In genomic region chr16:31737761-31738160, GRCm38 (mm10) we compare ENCODE assay signal across 26 mouse cellular contexts.
DNase-seq lines count a peak whose midpoint lies in the region; ATAC-seq lines count a peak whose summit lies in the region.
"Had no signal": no experiment of that assay in that cellular context is flagged by ENCODE, and none has a peak within 500 bp of the region (broad histone marks: within the 10 kb centered on the region; RNA-seq: fewer than 3 reads in every experiment).

No protein-coding gene starts in this region.

- DNase-seq in heart, adult 11 months: peak; percentile 81
- DNase-seq in heart, postnatal 4 days: no peak
- no peak for DNase-seq in heart, postnatal 36 days
- DNase-seq in embryo, embryonic 10 days (ENCODE audit: low spot score): no peak
- DNase-seq: adrenal gland, postnatal 10 days; adrenal gland, postnatal 36 days; B cell, adult 2 months; cerebellum, adult 18-20 months; cerebellum, adult 9-10 months; cerebellum, postnatal 14 days; gastrocnemius, postnatal 10 days; heart, adult 18-20 months; kidney, adult 18-20 months had no signal

- H3K4me3 ChIP-seq in heart, embryonic 12.5 days: no peak overlapping the region
- H3K4me3 ChIP-seq in intestine, embryonic 16.5 days (ENCODE audit: low read length): no peak overlapping the region
- no peak overlapping the region for H3K4me3 ChIP-seq in intestine, embryonic 15.5 days (replicated peaks)
- H3K4me3 ChIP-seq: embryonic facial prominence, embryonic 12.5 days; embryonic facial prominence, embryonic 15.5 days; erythroblast, embryonic 14.5 days; forebrain, embryonic 12.5 days; forebrain, embryonic 15.5 days; hindbrain, embryonic 12.5 days; hindbrain, embryonic 15.5 days had no signal

- H3K36me3 ChIP-seq in heart, embryonic 12.5 days: peaks cover 9% of the 10 kb centered on the region; the same call in 1 of the 2 replicates
- no peaks in the 10 kb centered on the region for H3K36me3 ChIP-seq in intestine, embryonic 16.5 days (ENCODE audit: control insufficient read depth, insufficient read depth, low read length)
- no peaks in the 10 kb centered on the region for H3K36me3 ChIP-seq in intestine, embryonic 15.5 days
- H3K36me3 ChIP-seq: embryonic facial prominence, embryonic 12.5 days; embryonic facial prominence, embryonic 15.5 days; forebrain, embryonic 12.5 days; forebrain, embryonic 15.5 days; hindbrain, embryonic 12.5 days; hindbrain, embryonic 15.5 days had no signal

- intact Hi-C loops in heart, postnatal 36 days (cut with DNase I): no loop called here

- H3K27ac ChIP-seq in heart, embryonic 12.5 days (ENCODE audit: poor library complexity, severe bottlenecking): peak overlapping the region; percentile 29; the same call in 1 of the 2 replicates
- H3K27ac ChIP-seq in intestine, embryonic 16.5 days (ENCODE audit: low read length): no peak overlapping the region
- no peak overlapping the region for H3K27ac ChIP-seq in intestine, embryonic 15.5 days
- H3K27ac ChIP-seq: embryonic facial prominence, embryonic 12.5 days; embryonic facial prominence, embryonic 15.5 days; forebrain, embryonic 12.5 days; forebrain, embryonic 15.5 days; hindbrain, embryonic 12.5 days; hindbrain, embryonic 15.5 days had no signal

- 0 out of 2 replicates have a peak, but pooled peaks cover 3% of the 10 kb centered on the region for H3K9me3 ChIP-seq in heart, embryonic 12.5 days (replicated peaks)
- H3K9me3 ChIP-seq in intestine, embryonic 16.5 days (ENCODE audit: control insufficient read depth, low read length): no peaks in the 10 kb centered on the region
- no peaks in the 10 kb centered on the region for H3K9me3 ChIP-seq in intestine, embryonic 15.5 days
- H3K9me3 ChIP-seq: embryonic facial prominence, embryonic 12.5 days; embryonic facial prominence, embryonic 15.5 days; forebrain, embryonic 12.5 days; forebrain, embryonic 15.5 days; G1E; hindbrain, embryonic 12.5 days; hindbrain, embryonic 15.5 days had no signal

- H3K9ac ChIP-seq in heart, embryonic 12.5 days: no peak overlapping the region
- no peak overlapping the region for H3K9ac ChIP-seq in intestine, embryonic 16.5 days (ENCODE audit: low read depth, low read length)
- H3K9ac ChIP-seq in intestine, embryonic 15.5 days: no peak overlapping the region
- H3K9ac ChIP-seq: embryonic facial prominence, embryonic 12.5 days; embryonic facial prominence, embryonic 15.5 days; forebrain, embryonic 12.5 days; forebrain, embryonic 15.5 days; hindbrain, embryonic 12.5 days; hindbrain, embryonic 15.5 days had no signal

- WGBS in heart, embryonic 12.5 days: 51% methylated on average over 3 of the region's 3 CpGs
- 34% methylated on average over 3 of the region's 3 CpGs for WGBS in intestine, embryonic 16.5 days
- WGBS in intestine, embryonic 15.5 days: 35% methylated on average over 3 of the region's 3 CpGs

- no peaks in the 10 kb centered on the region for H3K27me3 ChIP-seq in heart, embryonic 12.5 days (replicated peaks)
- H3K27me3 ChIP-seq in intestine, embryonic 16.5 days (replicated peaks; ENCODE audit: control insufficient read depth, insufficient read depth, low read length): no peaks in the 10 kb centered on the region
- H3K27me3 ChIP-seq in intestine, embryonic 15.5 days (replicated peaks): no peaks in the 10 kb centered on the region
- H3K27me3 ChIP-seq: CH12.LX; embryonic facial prominence, embryonic 12.5 days; embryonic facial prominence, embryonic 15.5 days; forebrain, embryonic 12.5 days; forebrain, embryonic 15.5 days; hindbrain, embryonic 12.5 days; hindbrain, embryonic 15.5 days; Patski had no signal

- no peak overlapping the region for H3K4me2 ChIP-seq in heart, embryonic 12.5 days
- no peak overlapping the region for H3K4me2 ChIP-seq in intestine, embryonic 16.5 days (ENCODE audit: low read depth, low read length)
- no peak overlapping the region for H3K4me2 ChIP-seq in intestine, embryonic 15.5 days (replicated peaks)
- H3K4me2 ChIP-seq: embryonic facial prominence, embryonic 12.5 days; embryonic facial prominence, embryonic 15.5 days; forebrain, embryonic 12.5 days; forebrain, embryonic 15.5 days; hindbrain, embryonic 12.5 days; hindbrain, embryonic 15.5 days had no signal

- H3K4me1 ChIP-seq in heart, embryonic 12.5 days (replicated peaks): peaks cover 23% of the 10 kb centered on the region
- 0 out of 2 replicates have a peak, but pooled peaks cover 2% of the 10 kb centered on the region for H3K4me1 ChIP-seq in intestine, embryonic 16.5 days (ENCODE audit: control insufficient read depth, insufficient read depth, low read length)
- no peaks in the 10 kb centered on the region for H3K4me1 ChIP-seq in intestine, embryonic 15.5 days (replicated peaks)
- H3K4me1 ChIP-seq: embryonic facial prominence, embryonic 12.5 days; forebrain, embryonic 12.5 days; forebrain, embryonic 15.5 days; hindbrain, embryonic 12.5 days; hindbrain, embryonic 15.5 days had no signal

- no peak for ATAC-seq in heart, embryonic 12.5 days (ENCODE audit: insufficient number of reproducible peaks, low FRiP score)
- peak; percentile 28; the same call in 1 of the 2 replicates for ATAC-seq in intestine, embryonic 16.5 days
- ATAC-seq in intestine, embryonic 15.5 days: no peak
- ATAC-seq: forebrain, embryonic 15.5 days; Patski had no signal
